Mouse (Mus musculus) monocyte, adult 5-6 weeks (primary cell): ENCODE data around the gene Fbxw10. TPM values are rescaled to one million over a fixed set of nuclear protein-coding genes. Genes with fewer than 3 reads are reported as not detected.

Experiments used
- ATAC-seq: fragments of 153-309, 156-312 bp; replicated peaks from 2 replicates; pipeline ENCODE4 v1.8.0; 2017; ENCODE audit warnings: mild to moderate bottlenecking; ENCODE audit not compliant: low TSS enrichment, insufficient number of reproducible peaks, severe bottlenecking, poor library complexity, low FRiP score
- total RNA-seq: library from RNA; stranded (forward); fragments of 200-1000, 200-491, 200-594 nt; gene quantifications from 3 replicates; pipeline ENCODE4 v1.2.3, GENCODE M21; 2017

The Fbxw10 gene
- 0.75 to 2.6 TPM (median 2.5 TPM) in 3 replicates for total RNA-seq

DNA sequence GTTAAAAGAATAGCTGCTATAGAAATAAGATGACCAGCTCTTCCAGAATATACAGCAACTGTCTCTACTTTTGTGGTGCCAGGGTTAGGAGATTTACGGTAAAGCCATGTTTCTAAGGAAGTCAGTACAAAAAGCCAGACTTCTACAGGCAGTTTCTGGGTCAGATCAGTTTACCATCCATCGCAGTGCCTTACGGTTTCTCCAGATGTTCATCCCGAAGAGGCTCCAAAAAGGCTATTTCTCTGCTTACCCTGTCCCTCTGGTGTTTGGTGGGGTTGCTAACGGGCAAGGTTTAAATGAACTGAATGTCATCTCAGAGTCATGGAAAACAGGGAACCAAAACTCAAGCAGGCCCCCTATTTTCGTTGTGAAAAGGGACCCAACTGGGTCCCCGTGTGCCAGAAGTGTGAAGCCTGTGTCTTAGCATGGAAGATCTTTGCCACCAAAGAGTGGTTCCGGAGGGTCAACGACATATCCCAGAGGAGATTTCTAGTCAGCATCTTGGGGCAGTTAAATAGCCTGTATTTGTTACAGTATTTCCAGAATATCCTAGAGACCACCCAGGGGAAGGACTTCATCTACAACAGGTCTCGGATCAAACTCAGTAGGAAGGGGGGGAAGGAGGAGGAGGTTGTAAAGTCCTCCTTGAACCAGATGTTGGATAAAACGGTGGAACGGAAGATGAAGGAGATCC, at the start of gene Fbxw10:
TSS of gene Fbxw10 (plus strand) at position 109 of the 694 bp plus-strand sequence.
- peak; percentile 84 for ATAC-seq

DNA sequence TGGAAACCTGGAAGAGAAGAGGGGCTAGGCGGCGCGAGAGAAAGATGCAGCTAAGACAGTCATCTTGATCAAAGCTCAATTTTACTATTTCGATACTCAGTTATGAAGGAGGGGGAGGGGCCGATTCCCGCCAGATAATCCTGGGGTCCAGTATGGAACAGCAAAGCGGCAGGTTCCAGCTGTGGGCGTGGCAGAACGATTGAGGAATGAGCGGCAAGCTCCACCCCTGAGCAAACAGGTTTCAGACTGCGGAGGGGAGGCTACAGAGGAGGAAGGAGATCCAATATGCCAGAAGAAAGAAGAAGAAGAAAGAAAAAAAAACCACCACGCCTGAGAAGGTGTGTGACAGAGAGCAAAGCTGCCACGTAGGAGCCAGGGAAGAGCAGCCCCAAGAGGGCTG, 42.8 kb upstream of the Fbxw10 start:
- no peak for ATAC-seq

DNA sequence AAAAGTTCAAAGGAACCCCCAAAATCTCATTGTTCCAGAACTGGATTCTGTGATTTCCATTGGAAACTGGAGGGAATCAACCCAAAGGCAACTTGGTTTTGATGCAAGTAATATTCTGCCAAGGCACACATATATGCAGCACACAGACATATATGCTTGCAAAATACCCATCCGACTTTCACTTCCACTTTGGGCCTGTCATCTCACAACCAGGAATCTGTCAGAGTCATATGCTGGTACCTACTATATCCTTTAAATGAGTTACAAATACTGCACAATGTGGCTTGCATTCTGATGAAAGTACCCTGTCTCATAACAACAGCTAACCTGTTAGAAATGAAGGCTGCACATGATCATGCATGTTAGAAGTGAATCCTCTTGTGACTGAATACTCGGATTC, 38.9 kb upstream of the Fbxw10 start:
- ATAC-seq, result 0 out of 2 replicates have a peak, but pooled peaks have one; percentile 66

DNA sequence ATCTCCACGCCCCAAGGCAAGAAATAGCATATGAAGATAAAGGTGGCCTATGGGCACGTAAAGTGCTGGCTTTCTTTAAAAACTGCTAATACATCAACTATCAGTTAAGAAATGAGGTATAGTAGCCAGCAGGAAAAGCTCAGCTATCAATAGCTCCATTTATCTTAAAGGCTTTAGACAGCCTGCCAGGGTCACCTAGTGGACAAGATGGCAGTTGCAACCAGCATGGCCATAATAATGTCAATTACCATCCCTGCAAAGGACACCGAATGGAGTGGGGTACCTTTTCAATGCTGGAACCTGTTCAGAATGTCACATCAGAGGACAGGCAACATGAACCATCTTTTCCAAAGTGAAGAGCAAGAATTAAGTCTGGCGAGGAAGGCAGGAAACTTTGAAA, 37.7 kb upstream of the Fbxw10 start:
- no peak for ATAC-seq

DNA sequence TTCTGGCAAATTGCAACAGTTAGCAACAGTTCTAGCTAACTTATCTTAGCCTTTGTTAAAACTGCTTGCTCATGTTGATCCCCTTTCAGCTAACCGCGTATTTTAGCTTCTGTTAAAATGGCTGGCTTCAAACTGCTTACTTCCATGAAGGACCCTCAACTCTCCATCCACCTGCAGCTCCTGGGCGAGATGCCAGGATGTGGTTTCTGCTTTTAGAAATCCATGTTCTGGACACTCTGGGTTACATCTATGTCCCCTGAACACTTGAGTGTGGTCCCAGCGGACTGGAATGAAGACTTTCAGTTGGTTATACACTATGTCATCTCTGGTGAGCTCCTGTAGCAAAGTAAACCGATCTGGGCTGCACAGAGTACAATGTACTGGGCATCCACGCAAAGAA, 34.6 kb upstream of the Fbxw10 start:
- no peak for ATAC-seq

DNA sequence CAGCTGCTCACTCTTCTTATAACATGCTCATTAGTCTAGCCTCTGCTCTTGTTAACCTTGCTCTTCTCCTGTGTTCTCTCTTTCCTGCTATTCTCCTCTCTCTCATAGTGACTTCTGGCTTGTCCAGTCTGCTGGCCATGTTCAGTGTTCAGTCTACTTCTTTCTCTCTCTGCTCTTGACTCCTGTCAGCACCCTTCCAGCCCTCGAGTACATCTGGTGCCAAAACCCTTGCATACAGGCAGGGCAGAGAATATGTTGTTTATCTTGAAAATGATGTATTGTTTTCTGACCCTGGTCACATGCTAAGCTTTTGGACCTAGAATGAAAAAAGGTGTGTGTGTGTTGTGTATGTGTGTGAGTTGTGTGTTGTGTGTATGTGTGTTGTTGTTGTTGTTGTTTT, 33.4 kb upstream of the Fbxw10 start:
- no peak for ATAC-seq

DNA sequence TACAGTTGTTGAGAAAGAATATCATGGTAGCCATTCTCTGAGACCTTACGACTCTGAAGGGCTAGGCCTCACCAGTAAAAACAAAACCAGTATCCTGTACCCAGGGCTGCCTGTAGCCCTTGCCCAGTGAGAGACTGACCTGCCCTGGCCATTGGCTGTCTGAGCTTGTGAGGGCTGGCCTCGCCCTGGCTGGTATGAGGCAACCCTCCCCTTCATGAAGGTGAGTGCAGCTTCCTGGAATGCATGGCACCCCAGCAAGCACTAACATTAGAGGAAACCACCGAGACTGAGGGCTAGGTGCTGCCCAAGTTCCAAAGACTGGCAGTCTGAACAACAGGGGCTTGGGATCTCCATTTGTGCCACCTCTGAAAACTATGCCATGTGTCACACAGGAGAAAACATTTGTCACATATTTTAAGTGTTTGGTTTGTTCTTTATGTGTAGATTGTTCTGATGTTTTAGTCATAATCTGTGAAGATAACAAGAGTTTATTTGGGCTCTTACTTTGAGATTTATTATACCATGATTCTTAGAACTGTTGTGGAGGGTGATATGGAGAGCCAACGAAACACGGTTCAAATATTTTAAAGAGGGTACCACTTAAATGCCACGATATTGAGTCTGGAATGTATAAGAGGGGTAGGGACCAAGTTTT, 32.8 kb upstream of the Fbxw10 start:
- no peak for ATAC-seq

DNA sequence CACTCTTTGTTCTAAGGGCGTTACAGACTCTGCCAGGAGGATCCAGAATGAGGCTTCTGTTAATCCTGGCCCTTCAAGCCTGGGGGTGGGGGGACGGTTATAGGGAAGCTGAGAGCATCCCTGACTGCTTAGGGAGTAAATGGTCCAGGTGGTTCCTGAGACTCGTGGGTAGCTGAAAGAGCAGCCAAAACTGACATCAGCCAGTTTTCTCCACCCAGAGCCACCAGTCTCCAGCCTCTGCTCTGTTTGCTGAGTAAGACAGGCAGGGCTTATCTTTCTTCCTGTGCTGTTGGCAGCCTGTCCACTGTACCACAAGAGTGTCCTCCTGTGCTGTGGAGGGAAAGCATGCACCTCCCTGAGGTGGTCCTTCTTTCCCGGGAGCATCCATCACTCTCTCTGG, 32.2 kb upstream of the Fbxw10 start:
- ATAC-seq, result no peak

DNA sequence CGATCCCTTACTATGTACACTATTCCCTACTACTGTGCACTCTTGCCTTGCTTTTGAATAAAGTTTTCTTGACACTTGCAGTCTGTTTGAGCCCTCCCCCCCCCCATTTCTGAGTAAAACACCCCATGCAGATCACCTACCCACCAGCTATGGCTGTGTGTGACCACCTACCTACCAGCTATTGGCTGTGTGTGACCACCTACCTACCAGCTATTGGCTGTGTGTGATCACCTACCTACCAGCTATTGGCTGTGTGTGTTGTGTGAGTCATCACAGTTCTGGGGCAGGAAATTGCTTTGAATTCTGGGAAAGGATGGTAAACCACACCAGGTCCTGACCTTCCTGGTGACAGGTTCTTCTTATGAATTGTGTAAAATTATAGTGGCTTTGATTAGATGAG, 31.4 kb upstream of the Fbxw10 start:
- no peak for ATAC-seq

DNA sequence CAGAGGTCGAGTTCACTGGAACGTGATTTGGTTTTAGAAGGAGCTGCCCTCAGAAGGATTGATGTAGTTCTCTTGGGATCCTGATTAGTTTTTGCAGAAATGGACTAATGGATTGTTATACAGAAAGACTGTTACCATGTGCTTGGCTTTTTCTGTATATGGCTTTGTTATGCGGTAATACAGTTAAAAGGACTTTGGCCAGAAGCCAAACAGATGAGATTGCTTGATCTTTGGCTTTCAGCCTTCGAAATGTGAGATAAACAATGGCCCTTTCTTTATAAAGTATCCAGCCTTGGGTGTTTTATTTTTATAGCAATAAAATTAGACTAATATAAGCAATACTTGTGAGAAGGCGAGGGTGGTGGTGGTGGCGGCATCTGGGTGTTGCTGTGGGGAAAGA, 30.3 kb upstream of the Fbxw10 start:
- ATAC-seq, result no peak

DNA sequence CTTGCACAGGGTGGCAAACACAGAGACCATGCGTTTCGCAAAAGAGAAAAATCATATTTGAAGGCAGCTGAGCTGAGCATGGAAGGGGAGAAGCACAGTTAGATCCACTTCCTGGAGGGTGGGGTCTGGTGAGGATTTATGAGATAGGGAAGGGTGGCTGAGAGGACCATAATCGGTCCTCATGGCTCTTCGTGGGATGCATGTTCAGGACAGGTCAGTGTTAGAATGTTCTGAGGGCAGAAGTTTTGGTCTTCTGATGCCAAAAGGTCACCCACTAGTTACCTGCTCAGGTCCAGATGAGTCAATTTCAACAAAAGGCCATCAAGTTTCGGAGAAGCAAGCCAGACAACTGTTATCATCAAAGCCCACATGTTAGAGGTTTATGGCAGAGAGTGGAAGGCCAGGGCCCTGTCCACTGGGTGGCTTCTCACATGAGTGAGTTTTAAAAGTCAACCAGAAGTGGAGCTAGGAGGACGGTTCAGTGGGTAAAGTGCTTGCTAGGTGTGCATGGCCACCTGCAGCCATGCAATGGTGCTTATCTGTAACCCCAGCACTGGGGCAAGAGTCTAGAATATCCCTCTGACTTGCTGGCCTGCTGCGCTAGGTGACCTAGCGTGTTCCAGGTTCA, 27.7 kb upstream of the Fbxw10 start:
- no peak for ATAC-seq

DNA sequence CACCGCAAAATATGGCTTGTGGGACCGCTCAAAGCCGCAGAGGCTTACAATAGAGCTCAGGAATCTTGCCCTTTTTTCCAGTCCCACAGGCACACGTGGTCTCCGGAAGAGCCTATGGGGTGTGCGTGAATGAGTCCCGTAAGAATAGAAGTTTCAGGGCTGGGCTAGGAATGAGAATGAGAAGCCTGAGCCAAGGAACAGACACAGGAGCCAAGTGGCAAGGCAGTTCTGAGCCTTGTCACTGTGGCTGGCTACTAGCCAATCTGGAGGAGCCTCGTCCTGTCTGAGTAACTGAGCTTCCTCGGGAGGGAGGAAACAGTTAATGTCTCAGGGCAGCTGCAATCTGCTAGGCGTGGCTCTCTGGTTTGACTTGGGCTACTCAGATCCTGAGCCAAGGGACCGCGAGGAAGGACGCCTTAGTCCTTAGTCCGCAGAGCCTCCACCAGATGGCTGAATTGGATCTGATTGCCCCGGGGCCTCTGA, 26.8 kb upstream of the Fbxw10 start, which contains the start of gene Trim16:
TSS of gene Trim16 (plus strand) at position 173 of the 483 bp plus-strand sequence.
- ATAC-seq, result peak; percentile 77

DNA sequence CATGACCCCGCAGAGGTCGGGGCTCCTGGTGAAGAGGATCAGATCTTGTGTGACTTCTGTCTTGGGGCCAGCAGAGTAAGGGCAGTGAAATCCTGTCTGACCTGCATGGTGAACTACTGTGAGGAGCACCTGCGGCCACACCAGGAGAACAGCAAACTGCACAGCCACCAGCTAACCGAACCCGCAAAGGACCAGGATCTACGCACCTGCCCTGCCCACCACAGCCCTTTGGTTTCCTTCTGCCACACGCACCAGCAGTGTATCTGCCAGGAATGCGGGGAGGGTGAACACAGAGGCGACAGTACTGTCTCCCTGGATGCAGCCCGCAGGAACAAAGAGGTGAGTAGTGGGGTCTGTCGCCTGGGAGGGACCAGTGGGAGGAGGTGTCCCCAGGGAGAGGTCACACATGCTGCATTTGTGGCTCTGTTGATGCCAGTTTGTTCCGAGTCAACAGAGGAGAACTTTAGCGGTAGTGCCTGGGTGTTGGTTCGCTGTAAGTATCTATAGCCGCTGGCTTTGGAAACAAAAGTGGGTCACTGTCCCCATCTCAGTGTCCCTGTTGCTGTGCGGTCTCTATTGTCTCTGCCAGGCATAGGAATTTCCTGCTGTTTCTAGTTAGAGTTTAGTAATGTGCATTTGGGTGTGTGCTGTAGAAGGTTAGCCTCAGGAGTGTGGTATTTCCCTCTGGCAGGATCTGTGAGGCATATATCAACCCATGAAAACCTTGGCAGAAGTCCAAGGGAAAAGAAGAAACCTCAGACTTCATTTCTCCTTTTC, 26.0 kb upstream of the Fbxw10 start:
- no peak; the same call in 1 of the 2 replicates for ATAC-seq

DNA sequence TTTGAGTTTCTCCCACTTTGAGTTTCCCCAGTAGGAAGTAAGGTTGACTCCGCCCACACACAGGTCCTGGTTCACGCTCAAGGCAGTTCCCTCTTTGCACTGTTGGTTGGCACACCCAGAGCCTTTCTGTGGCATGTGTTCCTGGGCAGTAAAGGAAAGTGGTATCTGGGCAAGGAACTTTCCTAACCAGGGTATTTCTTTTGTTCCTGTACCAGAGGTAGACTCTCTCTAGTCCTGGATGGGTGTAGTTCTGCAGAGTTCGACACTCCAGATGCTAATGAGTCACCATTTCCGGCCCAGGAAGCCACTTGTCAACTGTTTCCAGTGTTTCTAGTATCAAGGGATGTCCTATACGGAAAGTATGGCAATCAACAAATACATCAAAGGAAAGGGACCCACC, 25.0 kb upstream of the Fbxw10 start:
- ATAC-seq, result peak; percentile 51; the same call in 1 of the 2 replicates

DNA sequence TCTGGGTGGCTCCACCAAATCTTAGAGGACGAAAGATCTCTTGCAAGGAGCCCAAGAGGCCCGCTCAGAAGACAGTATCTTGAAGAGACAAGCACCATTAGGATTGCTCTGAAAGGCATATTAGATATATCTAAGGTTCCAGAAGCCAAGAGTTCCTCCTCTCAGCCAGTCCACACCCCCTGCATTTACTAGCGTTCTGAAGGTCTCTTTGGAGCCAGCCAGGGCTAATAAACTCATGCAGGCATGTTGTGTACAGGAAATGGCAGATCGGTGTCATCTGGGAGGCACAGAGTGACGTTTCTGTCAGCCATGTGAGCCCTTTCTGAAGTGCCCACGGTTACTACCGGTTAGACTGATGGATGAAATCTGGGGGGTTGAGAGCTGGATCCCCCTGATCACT, 22.7 kb upstream of the Fbxw10 start:
- no peak for ATAC-seq

DNA sequence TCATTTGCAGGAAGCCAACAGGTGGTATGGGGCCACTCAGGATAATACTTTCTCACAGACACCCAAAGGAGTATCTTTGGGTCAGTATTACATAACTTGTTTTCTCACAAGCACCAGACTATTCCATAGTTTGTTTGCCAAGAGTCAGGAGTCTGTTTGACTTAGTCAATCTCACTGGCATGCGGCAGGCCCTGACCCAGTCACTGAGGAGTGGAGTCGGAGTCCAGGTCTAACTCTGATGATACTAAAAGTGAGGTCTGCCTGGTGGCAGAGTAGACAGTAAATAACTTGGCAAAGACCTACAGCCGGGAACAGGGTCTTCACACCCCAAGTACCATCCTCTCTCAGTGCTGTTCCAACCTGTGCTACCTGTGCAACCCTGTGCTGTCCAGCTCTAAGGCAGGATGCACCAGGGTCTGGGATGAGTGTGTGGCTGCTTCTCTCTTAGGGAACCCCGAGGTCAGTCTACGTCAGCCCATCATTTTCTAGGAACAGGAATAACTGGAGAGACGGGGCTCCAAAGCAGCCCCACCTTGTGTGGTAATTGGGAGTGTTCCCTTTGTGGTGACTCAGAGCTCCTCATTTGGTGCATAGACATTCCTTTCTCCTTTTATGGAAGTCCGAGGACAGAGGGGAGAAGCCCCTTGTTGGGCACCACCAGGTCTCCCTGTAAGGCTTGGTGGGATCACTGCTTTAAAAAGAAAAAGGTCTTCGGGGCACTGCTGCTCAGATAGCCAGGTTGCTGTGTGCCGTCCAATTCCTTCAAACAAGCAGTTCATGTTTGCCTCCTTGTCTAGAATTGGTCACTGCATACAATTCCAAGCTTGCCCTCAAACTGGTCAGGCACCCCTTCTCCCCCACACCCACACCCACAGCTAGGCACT, 21.4 kb upstream of the Fbxw10 start:
- no peak for ATAC-seq

DNA sequence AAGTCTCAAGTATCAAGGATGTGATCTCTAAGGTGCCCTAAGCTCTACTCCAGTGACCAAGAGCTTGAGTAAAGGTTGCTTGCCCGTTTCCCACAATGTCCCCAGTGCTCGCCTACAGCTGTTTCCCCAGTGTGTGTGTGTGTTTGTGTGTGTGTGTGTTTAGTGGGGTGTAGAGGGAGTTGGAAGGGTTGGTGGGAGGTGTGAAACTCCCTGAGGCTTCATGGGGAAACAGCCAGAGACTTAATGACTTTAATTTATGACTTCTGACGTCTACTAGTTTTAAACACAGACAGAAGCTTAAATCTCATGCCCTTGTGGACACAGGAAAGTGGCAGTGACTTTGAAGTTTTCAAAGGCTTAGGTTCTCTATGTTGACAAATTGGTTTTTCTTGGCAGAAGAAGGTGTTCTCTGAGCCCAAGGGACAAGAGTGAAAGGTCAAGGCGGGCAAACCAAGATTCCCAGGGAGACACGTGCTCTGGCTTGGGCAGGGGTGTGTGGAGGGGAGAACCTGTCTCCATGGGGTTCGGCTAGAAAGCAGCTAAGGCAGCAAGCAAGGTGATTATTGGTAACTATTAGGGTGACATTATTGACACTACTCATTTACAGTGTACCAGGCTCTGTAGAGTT, 20.6 kb upstream of the Fbxw10 start:
- ATAC-seq, result no peak

DNA sequence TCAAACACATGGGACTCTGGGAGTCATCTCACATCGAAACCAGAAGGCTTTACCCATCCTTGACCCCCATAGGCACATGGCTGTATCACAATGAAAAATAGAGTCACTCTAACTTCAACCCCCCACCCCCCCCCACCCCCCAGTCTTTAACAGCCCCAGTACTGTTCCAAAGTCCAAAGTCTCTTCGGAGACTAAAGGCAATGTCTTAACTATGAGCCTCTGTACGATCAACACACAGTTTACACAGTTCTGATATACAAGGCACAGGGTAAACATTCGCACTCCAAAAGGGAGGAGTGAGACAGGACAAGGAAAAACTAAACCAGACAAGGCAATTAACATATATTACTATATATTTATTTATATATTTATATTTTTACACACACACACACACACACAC, 19.7 kb upstream of the Fbxw10 start:
- ATAC-seq, result no peak
